Mouse (Mus musculus) gastrocnemius, adult 18-20 months (tissue): ENCODE measurements around the gene Nkx6-1. TPM values are rescaled to one million over a fixed set of nuclear protein-coding genes. Genes with fewer than 3 reads are reported as not detected.

ENCODE experiments used
- DNase-seq: peaks from one replicate; pipeline ENCODE4 v3.0.0; 2021; ENCODE audit warnings: low spot score
- total RNA-seq, 2 experiments: library from RNA; stranded (reverse); gene quantifications; 2 replicates each; pipeline ENCODE4 v1.2.3; 2021

The Nkx6-1 gene
- total RNA-seq, 2 experiments from 2014 or later, result not detected

GRCm38 (mm10) chr5:101659411-101659971 lies 5.3 kb downstream of the Nkx6-1 start:
- DNase-seq, result no peak

- DNase-seq, result no peak
Measured at GRCm38 (mm10) chr5:101658984-101659290, 5.9 kb downstream of the Nkx6-1 start.

GRCm38 (mm10) chr5:101658188-101658983 lies 6.4 kb downstream of the Nkx6-1 start:
- no peak for DNase-seq

- DNase-seq, result no peak
Measured at GRCm38 (mm10) chr5:101657698-101658097, 7.1 kb downstream of the Nkx6-1 start.

- DNase-seq, result no peak
Measured at GRCm38 (mm10) chr5:101656107-101656506, 8.7 kb downstream of the Nkx6-1 start.

GRCm38 (mm10) chr5:101655418-101655817 lies 9.4 kb downstream of the Nkx6-1 start:
- DNase-seq, result no peak

GRCm38 (mm10) chr5:101647726-101648686 lies 16.8 kb downstream of the Nkx6-1 start:
- DNase-seq, result no peak

GRCm38 (mm10) chr5:101646961-101647575 lies 17.7 kb downstream of the Nkx6-1 start:
- no peak for DNase-seq

GRCm38 (mm10) chr5:101645071-101645470 lies 19.7 kb downstream of the Nkx6-1 start:
- DNase-seq, result no peak

- no peak for DNase-seq
Measured at GRCm38 (mm10) chr5:101638101-101638500, 26.7 kb downstream of the Nkx6-1 start.

Other genes with a start within 250 kb of the Nkx6-1 start
- 1 to 10 TPM; 3.7 to 9.5 TPM for gene Cds1, start 100.1 kb upstream of the Nkx6-1 start, total RNA-seq